Mouse (Mus musculus) hindbrain, postnatal 0 days (tissue): ENCODE results near the gene Lect2. TPM values are rescaled to one million over a fixed set of nuclear protein-coding genes. Genes with fewer than 3 reads are reported as not detected.

Source experiments
- ATAC-seq: fragments of 200-750 bp; cut with Nextera tagmentation; 2 replicates; pipeline ENCODE4 v1.8.0; 2017; ENCODE audit warnings: mild to moderate bottlenecking, moderate TSS enrichment, moderate library complexity
- DNase-seq: peaks from one replicate; pipeline ENCODE4 v3.0.0-alpha.2; 2015; ENCODE audit warnings: low spot score
- H3K27ac ChIP-seq: fragments of 300-500 bp; sonication (generic); 2 replicates; pipeline ENCODE4 v1.5.1; 2014; ENCODE audit warnings: mild to moderate bottlenecking
- H3K27me3 ChIP-seq: fragments of 300-500 bp; sonication (generic); 2 replicates; pipeline ENCODE4 v1.6.1; 2014; ENCODE audit warnings: low read length, mixed read lengths; ENCODE audit not compliant: insufficient read depth
- H3K36me3 ChIP-seq: fragments of 300-500 bp; sonication (generic); 2 replicates; pipeline ENCODE4 v1.6.1; 2014; ENCODE audit warnings: low read length, mixed read lengths; ENCODE audit not compliant: insufficient read depth
- H3K4me1 ChIP-seq: fragments of 300-500 bp; sonication (generic); 2 replicates; pipeline ENCODE4 v1.6.1; 2014; ENCODE audit warnings: antibody characterized with exemption, low read length, mixed read lengths; ENCODE audit not compliant: insufficient read depth
- H3K4me2 ChIP-seq: fragments of 300-500 bp; sonication (generic); 2 replicates; pipeline ENCODE4 v1.6.1; 2014; ENCODE audit warnings: low read depth, mild to moderate bottlenecking, low read length, moderate library complexity, mixed read lengths
- H3K4me3 ChIP-seq: fragments of 300-500 bp; sonication (generic); 2 replicates; pipeline ENCODE4 v1.5.1; 2014; ENCODE audit warnings: low read length
- H3K9ac ChIP-seq: fragments of 300-500 bp; sonication (generic); replicated peaks from 2 replicates; pipeline ENCODE4 v1.6.1; 2014; ENCODE audit warnings: mild to moderate bottlenecking, low read length, moderate library complexity, mixed read lengths
- H3K9me3 ChIP-seq: fragments of 300-500 bp; sonication (generic); 2 replicates; pipeline ENCODE4 v1.6.1; 2016; ENCODE audit warnings: low read length, mixed read lengths
- CTCF ChIP-seq: IDR thresholded peaks from 2 replicates; pipeline ENCODE4 v1.5.1; 2016; ENCODE audit warnings: antibody characterized with exemption, control low read depth, low read depth
- WGBS: fragments of 180-500 bp; shearing (Covaris S2); extraction: QIAGEN DNeasy Blood & Tissue Kit; methylation state at CpG from one replicate; pipeline ENCODE4 v1.1.7; 2014; 5-methylcytosine and 5-hydroxymethylcytosine counted together
- polyA plus RNA-seq: library from polyadenylated mRNA; unstranded; fragments of >200 nt; fragmentation: Nextera tagmentation; extraction: Ambion mirVana; gene quantifications from 2 replicates; pipeline ENCODE4 v1.2.1, GENCODE M21; 2015
- total RNA-seq: library from RNA; depleted of rRNA; stranded (reverse); fragments of >200 nt; gene quantifications from 2 replicates; pipeline ENCODE4 v1.2.3, GENCODE M21; 2014

The Lect2 gene
- total and polyA plus RNA-seq, 2 experiments from 2014 or later = not detected

- H3K27ac ChIP-seq = no peak overlapping the region
- 85% methylated on average over 5 of the region's 5 CpGs for WGBS
- H3K9ac ChIP-seq = no peak overlapping the region
- H3K4me3 ChIP-seq = no peak overlapping the region
- no peaks in the 10 kb centered on the region for H3K27me3 ChIP-seq
- ATAC-seq (no peak), DNase-seq (no peak)
- H3K4me1 ChIP-seq = 0 out of 2 replicates have a peak, but pooled peaks cover 5% of the 10 kb centered on the region
- no peaks in the 10 kb centered on the region for H3K9me3 ChIP-seq
- TF ChIP-seq CTCF = no peak
- H3K36me3 ChIP-seq = no peaks in the 10 kb centered on the region
- no peak overlapping the region for H3K4me2 ChIP-seq
Observed at GRCm38 (mm10) chr13:56590202-56590601, 41.9 kb upstream of the Lect2 start.

- Histone ChIP-seq H3K27ac (no peak overlapping the region), H3K4me2 (no peak overlapping the region), H3K4me3 (no peak overlapping the region), H3K9ac (no peak overlapping the region), H3K4me1 (no peaks in the 10 kb centered on the region), H3K36me3 (no peaks in the 10 kb centered on the region), H3K27me3 (no peaks in the 10 kb centered on the region), H3K9me3 (no peaks in the 10 kb centered on the region)
- TF ChIP-seq CTCF = no peak
- ATAC-seq (no peak), DNase-seq (no peak)
- 75% methylated on average over 14 of the region's 14 CpGs for WGBS
Observed at GRCm38 (mm10) chr13:56588454-56589117, 40.3 kb upstream of the Lect2 start.

GRCm38 (mm10) chr13:56586046-56586445 is 37.7 kb upstream of the Lect2 start:
- Histone ChIP-seq H3K27me3 (no peaks in the 10 kb centered on the region), H3K9ac (no peak overlapping the region)
- 86% methylated on average over 3 of the region's 3 CpGs for WGBS

GRCm38 (mm10) chr13:56582720-56583119 is 34.4 kb upstream of the Lect2 start:
- ATAC-seq = no peak
- Histone ChIP-seq H3K4me3 (no peak overlapping the region), H3K4me1 (peaks cover 5% of the 10 kb centered on the region), H3K4me2 (no peak overlapping the region), H3K27me3 (no peaks in the 10 kb centered on the region), H3K36me3 (no peaks in the 10 kb centered on the region), H3K9ac (no peak overlapping the region), H3K27ac (no peak overlapping the region), H3K9me3 (no peaks in the 10 kb centered on the region)
- 31% methylated on average over 3 of the region's 3 CpGs for WGBS
- no peak for DNase-seq
- no peak for TF ChIP-seq CTCF

More at GRCm38 (mm10) chr13:56586046-56586445, 37.7 kb upstream of the Lect2 start:
- DNase-seq = no peak
- no peak overlapping the region for H3K4me2 ChIP-seq
- no peaks in the 10 kb centered on the region for H3K36me3 ChIP-seq
- H3K4me3 ChIP-seq = no peak overlapping the region
- no peak overlapping the region for H3K27ac ChIP-seq
- no peak for TF ChIP-seq CTCF
- no peaks in the 10 kb centered on the region for H3K9me3 ChIP-seq
- no peak for ATAC-seq
- peaks cover 5% of the 10 kb centered on the region for H3K4me1 ChIP-seq

DNA sequence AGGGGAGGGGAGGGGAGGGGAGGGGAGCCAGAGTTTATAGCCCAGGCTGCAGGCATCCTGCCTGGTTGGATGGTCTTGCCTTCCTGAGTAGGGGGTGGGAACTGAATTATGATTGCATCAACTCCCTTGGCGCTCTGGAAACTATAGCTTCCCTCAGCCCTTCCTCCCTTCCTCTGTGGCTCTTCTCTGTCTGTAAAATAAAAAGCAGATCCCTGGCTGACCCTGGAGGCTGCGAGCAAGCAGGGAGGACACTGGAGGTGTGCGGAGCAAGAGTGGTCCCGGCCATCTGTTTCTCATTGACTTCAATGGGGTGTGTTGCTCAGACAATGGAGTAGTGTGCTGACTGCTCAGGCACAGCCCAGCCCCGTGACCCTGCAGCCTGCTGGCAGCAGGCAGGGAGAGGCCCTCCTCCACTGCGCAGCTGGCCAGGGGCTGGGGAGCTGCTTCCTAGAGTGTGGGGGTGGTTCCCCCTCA is 33.7 kb upstream of the Lect2 start:
- ATAC-seq = peak; percentile 90
- peak overlapping the region; percentile 36 for H3K4me2 ChIP-seq
- no peak overlapping the region for H3K9ac ChIP-seq
- TF ChIP-seq CTCF = no peak
- H3K4me1 ChIP-seq = peaks cover 5% of the 10 kb centered on the region
- H3K4me3 ChIP-seq = no peak overlapping the region
- 0% methylated on average over 6 of the region's 6 CpGs for WGBS
- no peaks in the 10 kb centered on the region for H3K27me3 ChIP-seq
- no peaks in the 10 kb centered on the region for H3K9me3 ChIP-seq
- peak; percentile 51 for DNase-seq
- H3K36me3 ChIP-seq = no peaks in the 10 kb centered on the region
- 0 out of 2 replicates have a peak overlapping the region, but pooled peaks have one; percentile 26 for H3K27ac ChIP-seq

DNA sequence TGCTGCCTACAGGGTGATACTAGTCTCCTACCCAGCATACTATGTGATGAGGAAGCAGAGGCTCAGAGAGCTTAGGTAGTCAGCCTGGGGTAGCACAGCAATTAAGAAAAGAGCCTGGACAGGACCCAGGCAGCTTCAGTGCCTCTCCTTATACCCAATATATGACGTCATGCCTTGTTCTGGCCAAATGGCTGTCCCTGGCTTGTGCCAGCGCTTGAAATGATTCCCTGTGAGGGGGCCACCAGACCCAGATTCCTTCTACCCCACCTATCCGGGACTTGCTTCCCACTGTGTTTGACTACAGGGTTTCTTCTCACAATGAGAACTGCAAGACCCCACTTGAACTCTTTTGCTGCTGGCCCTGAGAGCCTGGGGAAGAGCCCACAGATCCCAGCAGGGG is 33.2 kb upstream of the Lect2 start:
- TF ChIP-seq CTCF = no peak
- Histone ChIP-seq H3K27me3 (no peaks in the 10 kb centered on the region), H3K4me3 (no peak overlapping the region), H3K27ac (no peak overlapping the region), H3K9ac (no peak overlapping the region), H3K36me3 (no peaks in the 10 kb centered on the region), H3K4me1 (peaks cover 5% of the 10 kb centered on the region), H3K4me2 (no peak overlapping the region), H3K9me3 (no peaks in the 10 kb centered on the region)
- ATAC-seq (peak; percentile 62), DNase-seq (peak; percentile 50)
- WGBS = 0% methylated on average over 3 of the region's 3 CpGs

DNA sequence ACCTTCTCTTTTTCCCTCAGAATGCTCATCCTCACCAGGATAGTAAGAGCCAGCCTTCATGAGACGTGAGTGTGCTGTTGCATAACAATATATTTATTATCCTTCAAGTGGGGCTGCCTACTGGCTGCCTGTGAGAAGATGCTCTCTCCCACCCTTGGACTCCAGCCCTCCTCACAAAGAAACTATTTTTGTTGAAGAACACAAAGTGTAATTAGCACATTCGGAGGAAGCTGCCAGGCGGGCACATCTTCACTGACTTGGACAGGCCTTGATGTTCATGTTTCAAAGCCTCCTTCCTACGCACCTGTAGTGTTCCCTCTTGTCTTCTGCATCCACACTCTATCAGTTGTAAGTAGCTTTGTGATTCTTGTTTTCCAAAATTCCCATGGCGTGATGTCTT is 32.1 kb upstream of the Lect2 start:
- Histone ChIP-seq H3K27ac (no peak overlapping the region), H3K9me3 (no peaks in the 10 kb centered on the region), H3K9ac (no peak overlapping the region), H3K4me2 (no peak overlapping the region), H3K4me3 (no peak overlapping the region), H3K4me1 (peaks cover 5% of the 10 kb centered on the region), H3K27me3 (no peaks in the 10 kb centered on the region), H3K36me3 (no peaks in the 10 kb centered on the region)
- no peak for ATAC-seq
- DNase-seq = no peak
- no peak for TF ChIP-seq CTCF
- WGBS = 70% methylated on average over 5 of the region's 5 CpGs
